Mouse (Mus musculus) CD4-positive helper T cell, adult 2 months (primary cell): ENCODE results near the gene Dgki.

Experiments used
- DNase-seq: peaks from one replicate; pipeline ENCODE4 v3.0.0-alpha.2; 2012; ENCODE audit warnings: low read depth, missing footprints, low spot score

Gene Dgki

GRCm38 (mm10) chr6:37297744-37298482 lies 2.1 kb downstream of the Dgki start:
- no peak for DNase-seq

- no peak for DNase-seq
Observed at GRCm38 (mm10) chr6:37292068-37292467, 7.9 kb downstream of the Dgki start.

DNA sequence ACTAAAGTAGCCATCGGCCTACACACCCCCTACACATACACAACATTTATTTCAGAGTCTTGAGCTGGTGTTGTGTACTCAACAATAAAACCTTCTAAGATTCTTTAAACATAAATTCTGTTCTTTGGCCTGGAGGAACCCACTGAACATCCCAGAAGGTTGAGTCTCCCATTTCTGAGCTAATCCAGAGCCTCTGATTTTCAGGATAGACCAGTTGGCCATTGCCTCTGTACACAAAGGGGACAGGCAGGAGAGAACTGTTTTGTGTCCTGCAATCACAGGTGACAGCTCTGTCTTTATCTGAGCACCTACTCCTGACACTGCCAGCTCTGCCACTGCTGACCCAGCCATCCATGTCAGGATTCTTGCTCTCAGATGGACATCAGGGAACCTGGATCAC lies 8.8 kb downstream of the Dgki start:
- DNase-seq = no peak

GRCm38 (mm10) chr6:37290691-37291090 lies 9.3 kb downstream of the Dgki start:
- DNase-seq = no peak

- no peak for DNase-seq
Observed at GRCm38 (mm10) chr6:37286134-37286533, 13.8 kb downstream of the Dgki start.

DNA sequence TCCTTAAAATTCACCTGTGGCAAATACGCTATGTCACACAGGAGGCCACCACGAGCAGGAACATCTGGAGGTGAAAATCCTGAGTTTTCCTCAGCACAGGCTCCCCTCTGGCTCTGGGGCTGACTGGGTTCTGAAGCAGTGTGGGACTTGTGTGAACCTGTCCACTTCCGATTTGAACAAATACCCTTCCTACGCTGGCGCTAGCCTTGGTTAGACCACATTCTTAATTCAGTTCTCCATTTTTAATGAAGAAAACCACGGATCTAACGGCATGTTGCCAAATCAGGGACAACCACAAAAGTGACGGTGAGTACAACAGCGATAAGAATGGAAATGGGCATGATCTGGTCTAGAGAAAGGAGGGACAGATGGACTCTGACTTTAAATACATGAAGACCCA lies 15.1 kb downstream of the Dgki start:
- DNase-seq = no peak

DNA sequence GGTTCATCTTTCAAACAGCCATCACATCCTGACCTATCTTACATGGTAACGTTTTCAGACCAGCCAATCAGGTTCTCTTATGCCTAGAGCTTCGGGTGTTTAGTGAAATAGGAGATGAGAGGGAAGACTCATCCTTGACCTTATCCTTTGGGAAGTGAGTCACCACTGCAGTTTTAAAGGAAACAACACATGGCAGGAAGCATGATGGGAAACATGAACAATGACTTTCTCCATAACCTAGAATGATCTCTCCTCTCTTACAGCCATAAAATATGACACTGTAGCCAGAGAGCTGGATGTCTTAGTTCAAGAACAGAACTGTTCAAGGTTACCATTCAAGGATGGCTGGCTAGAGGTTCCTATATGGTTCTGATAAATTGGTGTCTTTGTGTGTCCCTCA lies 16.6 kb downstream of the Dgki start:
- no peak for DNase-seq

- no peak for DNase-seq
Observed at GRCm38 (mm10) chr6:37282659-37283058, 17.3 kb downstream of the Dgki start.

DNA sequence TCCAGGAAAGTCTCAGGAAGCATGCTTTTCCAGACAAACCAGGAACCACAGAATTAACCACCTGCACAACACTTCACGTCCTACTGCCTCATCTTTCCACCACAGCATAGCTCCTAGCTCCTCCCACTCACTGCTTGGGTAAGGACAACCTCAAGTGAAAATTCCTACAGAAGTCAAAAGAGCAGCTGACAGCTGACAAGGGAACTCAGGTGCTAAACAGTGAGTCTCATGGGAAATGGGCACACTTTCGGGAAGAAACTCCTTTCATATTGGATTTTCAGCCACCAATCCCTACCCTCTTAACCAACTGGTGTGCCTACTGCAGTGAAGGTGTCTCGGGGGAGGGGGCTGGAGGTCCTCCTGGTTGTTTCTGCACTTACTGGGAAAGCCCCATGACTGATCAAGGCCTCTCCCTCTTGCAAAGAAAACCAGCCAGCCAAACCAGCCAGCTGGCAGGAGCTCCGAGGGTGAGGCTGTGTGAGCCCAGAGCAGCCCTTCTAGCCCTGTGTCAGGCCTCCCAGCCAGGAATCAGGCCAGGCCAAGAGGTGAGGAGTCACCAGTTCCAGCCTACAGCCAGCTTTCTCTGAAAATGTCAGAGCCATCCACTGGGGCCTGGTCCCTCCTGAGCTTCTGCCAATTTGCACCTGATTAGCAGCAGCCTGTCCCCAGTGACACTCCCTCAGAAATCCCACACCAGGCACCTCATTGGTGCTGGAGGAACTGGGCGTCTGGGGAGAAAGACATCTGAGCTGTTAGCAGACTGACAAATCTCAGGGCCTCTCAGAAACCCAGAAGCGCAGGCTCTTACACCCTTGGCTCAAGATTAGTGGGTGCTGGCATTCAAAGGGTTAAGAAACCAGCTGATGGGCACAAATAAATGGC lies 22.9 kb downstream of the Dgki start:
- DNase-seq = no peak

- DNase-seq = no peak
Observed at GRCm38 (mm10) chr6:37276181-37276580, 23.8 kb downstream of the Dgki start.

DNA sequence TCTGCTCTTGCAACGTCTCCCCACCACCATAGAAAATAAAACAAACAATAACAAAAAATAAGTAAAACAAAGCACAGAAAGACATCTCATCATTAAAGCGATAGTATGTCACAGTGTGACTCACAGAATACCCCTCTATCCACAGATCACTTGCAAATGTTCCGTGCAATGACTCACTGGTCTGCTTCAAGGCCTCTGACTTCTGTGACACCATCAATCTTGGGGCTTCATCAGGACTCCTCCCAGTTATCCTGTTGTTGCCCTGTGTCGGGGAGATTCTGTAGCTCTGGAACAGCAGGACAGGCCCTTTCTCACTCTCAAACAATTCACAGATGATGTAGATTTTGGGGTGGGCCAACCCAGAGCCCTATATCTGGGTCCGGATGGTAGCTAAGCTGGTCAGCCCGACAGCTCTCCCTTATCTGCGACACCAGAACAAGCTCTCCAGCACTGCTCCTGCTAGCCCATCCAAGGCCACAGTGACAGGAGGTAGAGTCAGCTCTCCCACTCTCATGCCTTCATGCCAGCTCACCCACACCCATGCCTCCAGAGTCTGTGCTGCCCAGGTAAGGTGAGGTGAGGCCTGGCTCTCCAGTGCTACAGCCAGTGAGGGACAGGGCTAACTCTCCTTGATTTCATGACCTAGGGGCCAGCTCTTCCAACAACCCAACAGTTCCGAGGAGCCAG lies 28.9 kb downstream of the Dgki start:
- DNase-seq = no peak

DNA sequence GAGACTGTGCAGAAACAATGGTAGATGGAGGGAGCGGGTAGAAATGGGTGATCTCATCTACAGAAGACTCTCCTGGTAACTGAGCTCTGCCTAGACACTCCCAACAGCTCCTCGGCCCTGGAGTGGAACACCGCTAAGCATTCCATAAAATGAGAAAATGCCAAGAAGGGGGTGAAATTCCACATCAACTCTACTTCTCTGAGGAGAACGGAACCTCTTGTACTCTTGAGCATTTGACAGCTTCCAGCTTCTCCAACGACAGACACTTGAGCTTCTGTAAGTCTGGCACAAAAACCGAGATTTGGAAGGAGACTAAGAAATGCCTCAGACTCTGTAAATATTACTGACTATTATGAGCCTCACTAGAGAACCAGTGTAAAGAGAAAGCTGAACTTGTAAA lies 31.4 kb downstream of the Dgki start:
- no peak for DNase-seq

DNA sequence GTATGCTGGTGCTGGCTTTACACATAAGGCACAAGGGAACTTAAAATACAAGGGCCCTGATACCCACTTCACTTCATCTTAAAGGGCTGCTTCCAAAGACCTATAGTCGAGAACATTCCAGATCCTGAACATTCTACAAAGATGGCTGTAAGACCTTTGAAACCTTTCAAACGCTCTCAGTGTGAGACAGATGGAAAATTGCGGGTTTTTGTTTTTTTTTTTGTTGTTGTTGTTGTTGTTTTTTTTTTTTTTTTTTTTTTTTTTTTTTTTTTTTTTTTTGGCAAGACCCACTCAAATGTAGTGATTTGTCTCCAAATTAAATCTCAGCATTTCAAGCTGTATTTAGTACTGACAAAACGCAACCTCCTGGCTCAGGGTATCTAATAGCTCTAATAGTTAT lies 32.0 kb downstream of the Dgki start:
- no peak for DNase-seq

DNA sequence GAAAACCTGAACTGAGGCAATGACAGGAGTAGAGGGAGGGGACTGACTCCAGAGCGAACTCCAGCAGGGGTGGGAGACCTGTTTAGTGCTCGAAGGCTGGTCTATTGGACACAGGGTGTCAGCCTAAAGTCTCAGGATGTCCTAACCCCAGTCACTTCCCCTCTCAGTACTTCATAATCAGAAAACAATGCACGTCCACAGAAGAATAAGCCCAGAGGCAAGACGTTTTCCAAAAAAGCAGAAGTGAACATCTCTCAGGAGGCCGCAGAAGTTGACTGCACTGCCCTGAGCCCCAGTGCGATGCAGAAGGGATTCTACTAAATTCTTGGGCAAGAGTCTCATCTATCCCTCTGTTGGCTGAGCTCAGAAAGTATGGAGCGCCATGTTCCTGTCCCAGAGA lies 37.5 kb downstream of the Dgki start:
- no peak for DNase-seq

DNA sequence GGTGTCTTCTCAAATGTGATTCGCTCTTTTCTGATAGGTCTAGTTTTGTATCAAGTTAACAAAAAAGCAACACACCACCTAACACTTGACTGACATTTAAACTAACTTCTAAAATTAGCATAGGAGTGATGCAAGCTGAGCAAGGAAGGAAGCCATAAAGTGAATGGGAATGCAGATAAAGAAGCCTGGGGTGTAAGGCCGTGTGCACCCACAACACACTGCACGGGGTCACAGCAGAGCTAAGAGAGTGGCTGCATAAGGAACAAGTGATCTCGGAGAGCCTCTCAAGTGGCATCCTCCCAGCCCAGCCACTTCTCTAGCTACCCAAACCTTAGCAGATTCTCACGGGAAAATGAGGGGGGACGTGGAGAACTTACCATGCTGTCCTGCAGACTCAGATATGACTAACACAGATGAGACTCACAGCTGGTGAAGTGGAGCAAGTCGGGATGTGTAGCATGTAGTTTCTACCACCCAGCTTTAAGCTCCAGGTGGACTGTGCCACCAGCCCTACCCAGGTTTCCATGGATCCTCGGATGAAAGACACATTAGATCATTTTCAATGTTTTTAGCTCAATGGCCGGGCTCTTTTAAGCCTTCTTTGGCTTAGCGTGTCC lies 38.6 kb downstream of the Dgki start:
- DNase-seq = no peak

DNA sequence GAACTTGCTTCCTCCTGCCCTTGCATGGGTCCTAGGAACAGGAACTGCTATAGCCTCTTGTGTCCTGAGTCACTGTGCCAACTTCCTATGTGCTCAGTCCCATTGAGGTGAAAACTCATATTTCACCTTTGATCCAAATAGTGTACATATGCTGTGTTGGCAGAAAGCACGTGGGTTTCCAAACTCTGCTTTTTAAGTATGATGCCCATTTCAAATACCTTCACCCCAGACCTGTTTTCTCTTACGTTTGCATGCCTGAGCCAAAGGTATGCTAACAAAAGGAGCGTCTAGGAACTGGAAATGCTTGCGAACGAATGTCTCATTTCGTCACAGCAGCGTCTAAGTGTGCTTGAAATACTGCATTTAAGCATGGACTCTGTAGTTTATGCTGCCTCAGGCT lies 41.3 kb downstream of the Dgki start:
- DNase-seq = no peak

DNA sequence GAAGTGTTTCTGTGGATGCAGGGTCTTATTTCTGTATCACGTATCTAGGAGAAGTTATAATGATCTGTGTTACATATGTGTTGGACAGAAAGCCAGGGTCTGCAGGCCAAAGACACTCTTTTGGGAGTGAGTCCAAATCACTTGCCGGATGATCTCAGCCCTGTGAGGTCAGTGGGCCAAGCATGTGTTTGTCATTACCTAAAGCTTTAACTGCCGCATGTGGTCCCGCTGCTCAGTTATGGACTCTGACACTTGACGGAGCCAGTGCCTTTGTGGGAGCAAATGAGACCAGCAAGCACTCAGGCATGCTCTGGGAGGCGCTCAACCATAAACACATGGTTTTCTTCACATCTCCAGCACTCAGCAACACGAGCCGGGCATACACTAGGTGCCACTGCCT lies 45.8 kb downstream of the Dgki start:
- DNase-seq = no peak

DNA sequence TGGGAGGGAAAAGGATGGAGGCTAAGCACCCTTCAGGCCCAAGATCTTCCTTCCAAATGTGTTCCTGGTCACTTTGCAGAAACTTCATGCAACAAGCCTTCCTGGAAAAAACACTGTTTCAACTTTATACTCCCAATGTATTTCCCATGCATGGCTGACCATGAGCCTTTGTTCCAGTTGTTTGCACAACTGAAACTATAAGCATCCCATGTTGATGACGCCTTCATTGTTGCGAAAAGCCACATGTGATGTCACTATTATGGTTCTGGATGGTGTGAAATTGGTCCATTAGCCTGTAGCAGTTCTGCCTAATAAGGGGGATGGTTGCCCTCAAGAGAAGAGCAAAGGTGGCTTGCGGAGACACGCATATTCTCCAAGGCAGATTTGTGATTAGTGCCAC lies 47.4 kb downstream of the Dgki start:
- no peak for DNase-seq

GRCm38 (mm10) chr6:37250671-37251070 lies 49.3 kb downstream of the Dgki start:
- DNase-seq = no peak

- DNase-seq = no peak
Observed at GRCm38 (mm10) chr6:37245757-37246156, 54.2 kb downstream of the Dgki start.

DNA sequence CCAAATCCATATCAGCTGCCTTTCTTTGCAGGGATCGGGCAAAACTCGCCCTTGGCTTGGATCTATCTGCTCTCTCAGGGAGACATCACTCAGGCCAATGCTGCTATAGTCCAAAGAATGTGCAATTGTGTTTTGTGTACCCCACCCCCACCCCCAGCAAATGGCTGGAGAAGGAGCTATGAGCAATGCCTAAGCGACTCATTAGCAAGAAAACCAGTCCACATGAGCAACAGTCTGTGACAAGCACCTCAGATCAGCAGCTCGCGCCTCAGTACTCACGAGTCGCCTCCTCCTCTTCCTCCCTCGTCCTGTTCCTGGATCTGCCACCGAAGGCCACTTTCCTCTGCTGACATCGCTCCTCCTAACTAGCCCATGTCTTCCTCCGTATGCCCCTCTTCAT lies 55.9 kb downstream of the Dgki start:
- no peak for DNase-seq

DNA sequence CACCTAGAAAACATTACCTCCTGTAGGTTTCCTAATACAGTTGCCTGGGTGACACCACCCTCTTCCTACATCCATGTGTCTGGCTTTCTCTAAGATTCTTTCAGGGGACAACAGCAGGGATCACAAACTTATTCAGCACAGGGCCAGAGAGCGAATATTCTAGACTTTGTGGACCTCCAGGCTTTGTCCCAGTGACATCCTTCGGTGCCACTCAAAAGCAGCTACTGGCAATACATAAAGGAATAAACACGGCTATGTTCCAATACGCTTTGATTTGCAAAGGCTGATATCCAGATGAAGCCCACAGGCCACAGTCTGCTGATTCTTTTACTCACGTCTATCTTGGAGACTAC lies 57.2 kb downstream of the Dgki start:
- DNase-seq = no peak
